Mouse (Mus musculus) MEL (cell line): Measurements from ENCODE around the gene Rab8a. TPM values are rescaled to one million over a fixed set of nuclear protein-coding genes. Genes with fewer than 3 reads are reported as not detected.

ENCODE experiments used
- DNase-seq: peaks from one replicate; pipeline ENCODE4 v3.0.0; 2011; ENCODE audit warnings: low read depth, low spot score
- H3K27ac ChIP-seq: 2 replicates; pipeline ENCODE4 v1.5.1; 2012; ENCODE audit warnings: low read depth, mild to moderate bottlenecking, control low read depth, low read length, moderate library complexity; ENCODE audit not compliant: control insufficient read depth
- H3K27me3 ChIP-seq, 2 experiments: fragments of 150-350 bp in 1 of 2; sonication (generic) in 1 of 2; 2 replicates each; pipeline ENCODE4 v1.6.1; 2012; ENCODE audit warnings: low read length in 2 of 2, mild to moderate bottlenecking in 2 of 2, improper control_type of control experiment in 1 of 2, moderate library complexity in 1 of 2; ENCODE audit not compliant: insufficient read depth in 2 of 2, control insufficient read depth in 1 of 2
- H3K36me3 ChIP-seq, 2 experiments: 2 replicates each; pipeline ENCODE4 v1.6.1; 2012 to 2014; ENCODE audit warnings: low read length in 2 of 2, improper control_type of control experiment in 1 of 2, inconsistent platforms in 1 of 2, mild to moderate bottlenecking in 1 of 2; ENCODE audit not compliant: insufficient read depth in 2 of 2, control insufficient read depth in 1 of 2
- H3K4me1 ChIP-seq, 2 experiments: fragments of 150-350 bp in 1 of 2; sonication (generic) in 1 of 2; 2 replicates each; pipeline ENCODE4 v1.6.1; 2012; ENCODE audit warnings: low read length in 2 of 2, improper control_type of control experiment in 1 of 2, mild to moderate bottlenecking in 1 of 2; ENCODE audit not compliant: insufficient read depth in 2 of 2, control insufficient read depth in 1 of 2
- H3K4me3 ChIP-seq, 2 experiments: fragments of 150-350 bp in 1 of 2; sonication (generic) in 1 of 2; 2 replicates each; pipeline ENCODE4 v1.5.1; 2012; ENCODE audit warnings: low read depth in 2 of 2, low read length in 2 of 2, mild to moderate bottlenecking in 2 of 2, moderate library complexity in 2 of 2, control low read depth in 1 of 2, improper control_type of control experiment in 1 of 2; ENCODE audit not compliant: control insufficient read depth in 1 of 2, insufficient read depth in 1 of 2
- H3K79me2 ChIP-seq: 2 replicates; pipeline ENCODE4 v1.6.1; 2012; ENCODE audit warnings: mild to moderate bottlenecking, low read length, moderate library complexity; ENCODE audit not compliant: control insufficient read depth, poor library complexity, insufficient read depth
- H3K9ac ChIP-seq: 2 replicates; pipeline ENCODE4 v1.6.1; 2012; ENCODE audit warnings: low read depth, mild to moderate bottlenecking, control low read depth, low read length, moderate library complexity; ENCODE audit not compliant: control insufficient read depth, poor library complexity, severe bottlenecking
- H3K9me3 ChIP-seq: fragments of 150-350 bp; sonication (generic); replicated peaks from 2 replicates; pipeline ENCODE4 v1.6.1; 2012; ENCODE audit warnings: mild to moderate bottlenecking, low read length, improper control_type of control experiment, moderate library complexity; ENCODE audit not compliant: insufficient read depth
- BHLHE40 ChIP-seq: IDR thresholded peaks from 2 replicates; pipeline ENCODE4 v1.6.1; 2012; ENCODE audit warnings: low read depth, mild to moderate bottlenecking, inconsistent platforms, low read length, improper control_type of control experiment, borderline replicate concordance
- CHD1 ChIP-seq: IDR thresholded peaks from 2 replicates; pipeline ENCODE4 v1.6.1; 2012; ENCODE audit warnings: low read depth, mild to moderate bottlenecking, inconsistent platforms, low read length, improper control_type of control experiment
- CHD2 ChIP-seq: IDR thresholded peaks from 2 replicates; pipeline ENCODE4 v1.6.1; 2011; ENCODE audit warnings: low read length, improper control_type of control experiment
- CTCF ChIP-seq, 3 experiments: IDR thresholded peaks in 2 of 3; conservative IDR thresholded peaks in 1 of 3; 2 replicates each; pipeline ENCODE4 v1.5.1; 2011 to 2012; ENCODE audit warnings: low read length in 3 of 3, low read depth in 2 of 3, mild to moderate bottlenecking in 2 of 3, improper control_type of control experiment in 1 of 3, inconsistent platforms in 1 of 3, mixed read lengths in 1 of 3, moderate library complexity in 1 of 3; ENCODE audit not compliant: control insufficient read depth in 1 of 3, insufficient read depth in 1 of 3, poor library complexity in 1 of 3, severe bottlenecking in 1 of 3
- E2F4 ChIP-seq: IDR thresholded peaks from 2 replicates; pipeline ENCODE4 v1.6.1; 2011; ENCODE audit warnings: low read depth, low read length, improper control_type of control experiment, borderline replicate concordance
- ELF1 ChIP-seq: IDR thresholded peaks from 2 replicates; pipeline ENCODE4 v1.6.1; 2014; ENCODE audit warnings: low read depth, mild to moderate bottlenecking, inconsistent platforms, low read length, improper control_type of control experiment, moderate library complexity
- EP300 ChIP-seq, 2 experiments: IDR thresholded peaks; 2 replicates each; pipeline ENCODE4 v1.6.1; 2011; ENCODE audit warnings: improper control_type of control experiment in 2 of 2, low read length in 2 of 2, low read depth in 1 of 2, mild to moderate bottlenecking in 1 of 2
- ETS1 ChIP-seq: IDR thresholded peaks from 2 replicates; pipeline ENCODE4 v1.6.1; 2012; ENCODE audit warnings: low read depth, mild to moderate bottlenecking, inconsistent platforms, low read length, improper control_type of control experiment, moderate library complexity
- GABPA ChIP-seq: IDR thresholded peaks from 2 replicates; pipeline ENCODE4 v1.6.1; 2012; ENCODE audit warnings: low read depth, mild to moderate bottlenecking, inconsistent platforms, low read length, improper control_type of control experiment, moderate library complexity
- HCFC1 ChIP-seq: IDR thresholded peaks from 2 replicates; pipeline ENCODE4 v1.6.1; 2012; ENCODE audit warnings: low read depth, mild to moderate bottlenecking, inconsistent platforms, low read length, improper control_type of control experiment, moderate library complexity
- KAT2A ChIP-seq: conservative IDR thresholded peaks from 2 replicates; pipeline ENCODE4 v1.6.1; 2012; ENCODE audit warnings: low read depth, low read length, improper control_type of control experiment, inconsistent platforms
- MAFK ChIP-seq: IDR thresholded peaks from 2 replicates; pipeline ENCODE4 v1.6.1; 2011; ENCODE audit warnings: low read depth, mild to moderate bottlenecking, low read length, improper control_type of control experiment, borderline replicate concordance
- MAX ChIP-seq: IDR thresholded peaks from 2 replicates; pipeline ENCODE4 v1.6.1; 2011; ENCODE audit warnings: low read length, improper control_type of control experiment
- MEF2A ChIP-seq: IDR thresholded peaks from 2 replicates; pipeline ENCODE4 v1.6.1; 2014; ENCODE audit warnings: low read depth, mild to moderate bottlenecking, inconsistent platforms, low read length, improper control_type of control experiment; ENCODE audit not compliant: poor library complexity, insufficient replicate concordance, severe bottlenecking; ENCODE audit errors: extremely low read depth
- NELFE ChIP-seq: IDR thresholded peaks from 2 replicates; pipeline ENCODE4 v1.6.1; 2011; ENCODE audit warnings: low read depth, low read length, improper control_type of control experiment
- NRF1 ChIP-seq: IDR thresholded peaks from 2 replicates; pipeline ENCODE4 v1.6.1; 2014; ENCODE audit warnings: low read depth, mild to moderate bottlenecking, inconsistent platforms, low read length, improper control_type of control experiment, moderate library complexity; ENCODE audit not compliant: poor library complexity, insufficient read depth, severe bottlenecking
- POLR2AphosphoS2 ChIP-seq: IDR thresholded peaks from 2 replicates; pipeline ENCODE4 v1.6.1; 2011; ENCODE audit warnings: low read length, improper control_type of control experiment
- POLR2AphosphoS5 ChIP-seq: IDR thresholded peaks from 2 replicates; pipeline ENCODE4 v1.6.1; 2012; ENCODE audit warnings: low read depth, borderline replicate concordance, mild to moderate bottlenecking, inconsistent platforms, low read length, moderate library complexity, mixed read lengths
- RAD21 ChIP-seq: IDR thresholded peaks from 2 replicates; pipeline ENCODE4 v1.6.1; 2011; ENCODE audit warnings: mild to moderate bottlenecking, low read depth, low read length, improper control_type of control experiment
- RCOR1 ChIP-seq: IDR thresholded peaks from 2 replicates; pipeline ENCODE4 v1.6.1; 2012; ENCODE audit warnings: low read depth, mild to moderate bottlenecking, inconsistent platforms, low read length, improper control_type of control experiment
- SIN3A ChIP-seq: IDR thresholded peaks from 2 replicates; pipeline ENCODE4 v1.6.1; 2012; ENCODE audit warnings: low read length, improper control_type of control experiment, inconsistent platforms
- SMC3 ChIP-seq: IDR thresholded peaks from 2 replicates; pipeline ENCODE4 v1.6.1; 2011; ENCODE audit warnings: low read depth, low read length, improper control_type of control experiment
- TAL1 ChIP-seq: IDR thresholded peaks from 2 replicates; pipeline ENCODE4 v1.6.1; 2012; ENCODE audit warnings: mild to moderate bottlenecking, inconsistent platforms, low read length, moderate library complexity, mixed read lengths
- TBP ChIP-seq: IDR thresholded peaks from 2 replicates; pipeline ENCODE4 v1.8.0; 2011; ENCODE audit warnings: low read depth, low read length, improper control_type of control experiment
- TCF12 ChIP-seq: IDR thresholded peaks from 2 replicates; pipeline ENCODE4 v1.6.1; 2014; ENCODE audit warnings: low read depth, mild to moderate bottlenecking, inconsistent platforms, low read length, improper control_type of control experiment, moderate library complexity
- UBTF ChIP-seq: IDR thresholded peaks from 2 replicates; pipeline ENCODE4 v1.6.1; 2012; ENCODE audit warnings: low read depth, mild to moderate bottlenecking, inconsistent platforms, low read length, improper control_type of control experiment, moderate library complexity, borderline replicate concordance; ENCODE audit not compliant: insufficient read depth
- USF2 ChIP-seq, 2 experiments: IDR thresholded peaks; 2 replicates each; pipeline ENCODE4 v1.6.1; 2011 to 2012; ENCODE audit warnings: improper control_type of control experiment in 2 of 2, low read length in 2 of 2, borderline replicate concordance in 1 of 2, inconsistent platforms in 1 of 2, low read depth in 1 of 2, mild to moderate bottlenecking in 1 of 2; ENCODE audit not compliant: insufficient read depth in 1 of 2
- ZC3H11A ChIP-seq: IDR thresholded peaks from 2 replicates; pipeline ENCODE4 v1.6.1; 2012; ENCODE audit warnings: low read depth, mild to moderate bottlenecking, inconsistent platforms, low read length, improper control_type of control experiment
- ZMIZ1 ChIP-seq: IDR thresholded peaks from 2 replicates; pipeline ENCODE4 v1.6.1; 2012; ENCODE audit warnings: low read depth, mild to moderate bottlenecking, inconsistent platforms, low read length, improper control_type of control experiment, moderate library complexity
- ZNF384 ChIP-seq: IDR thresholded peaks from 2 replicates; pipeline ENCODE4 v1.6.1; 2012; ENCODE audit warnings: low read depth, mild to moderate bottlenecking, inconsistent platforms, low read length, improper control_type of control experiment
- polyA plus RNA-seq, 2 experiments: library from polyadenylated mRNA; stranded (reverse) in 1 of 2; unstranded in 1 of 2; fragments of >175 nt in 1 of 2; fragments of >200 nt in 1 of 2; gene quantifications; 2 replicates each; pipeline versions ENCODE4 v1.2.1 to v1.2.4; 2012; ENCODE audit warnings: low replicate concordance in 2 of 2, low read depth in 1 of 2; ENCODE audit not compliant: insufficient read length in 2 of 2, insufficient read depth in 1 of 2, missing spikeins in 1 of 2
- total RNA-seq: library from RNA; depleted of rRNA; stranded (reverse); fragments of 300-350 nt; gene quantifications from 2 replicates; pipeline ENCODE4 v1.2.3, GENCODE M21; 2012

Gene Rab8a
- total and polyA plus RNA-seq, 3 experiments, result 97.4 to 139 TPM; not detected in 1

DNA sequence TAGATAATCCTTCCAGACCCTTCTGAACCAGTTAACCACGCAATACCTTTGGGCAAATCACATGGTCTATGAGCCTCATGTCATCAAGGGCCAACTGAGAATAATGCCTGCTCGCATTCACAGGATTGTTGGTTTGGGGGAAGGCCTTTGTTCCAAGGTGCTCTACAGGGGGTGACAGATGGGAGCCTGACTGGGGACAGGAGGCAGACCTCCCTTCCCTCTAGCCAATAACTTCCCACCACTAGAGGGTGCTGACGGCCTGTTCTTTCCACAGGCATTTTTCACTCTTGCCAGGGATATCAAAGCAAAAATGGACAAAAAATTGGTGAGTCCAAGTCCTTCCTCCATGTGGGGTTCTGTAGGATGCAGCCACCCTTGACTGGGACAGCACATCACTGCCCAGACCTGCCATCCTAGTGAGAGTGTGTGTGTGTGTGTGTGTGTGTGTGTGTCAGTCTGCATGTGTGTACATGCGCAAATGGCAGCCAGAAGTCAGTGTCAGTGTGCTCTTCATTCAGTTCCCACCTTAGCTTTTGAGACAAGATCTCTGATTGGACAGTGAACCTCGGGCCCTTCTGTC lies 16.4 kb downstream of the Rab8a start:
- DNase-seq, result peak; percentile 64

DNA sequence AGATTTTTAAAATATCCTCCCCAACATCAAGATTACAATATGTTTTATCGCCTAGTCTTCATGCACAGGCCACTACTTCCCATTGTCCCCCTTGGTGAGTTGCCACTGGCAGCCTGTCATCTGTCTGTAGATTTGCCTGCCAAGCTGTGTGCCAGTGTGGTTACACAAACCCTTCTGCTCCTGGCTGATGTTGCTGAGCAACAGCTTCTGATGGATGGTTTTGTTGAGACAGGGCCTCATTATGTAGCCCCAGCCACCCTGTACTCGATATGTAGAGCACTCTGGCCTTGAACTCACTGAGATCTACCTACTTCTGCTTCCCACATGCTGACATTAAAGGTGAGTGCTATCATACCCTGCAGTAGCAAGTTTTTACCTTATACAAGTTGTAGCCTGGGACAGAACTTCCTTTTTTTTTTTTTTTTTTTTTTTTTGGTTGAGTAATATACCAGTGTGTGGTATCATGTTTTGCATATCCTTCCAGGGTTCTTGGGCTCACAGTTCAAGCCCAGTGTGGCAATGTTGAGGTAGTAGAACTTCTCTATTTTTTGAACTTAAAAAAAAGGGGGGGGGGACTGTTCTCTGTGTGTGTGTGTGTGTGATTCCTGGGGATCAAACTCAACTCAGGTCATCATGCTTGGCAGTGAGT lies 22.7 kb downstream of the Rab8a start:
- DNase-seq, result peak; percentile 73
- Histone ChIP-seq H3K79me2 (no peaks in the 10 kb centered on the region), H3K4me3 (no peak overlapping the region), H3K9ac (no peak overlapping the region), H3K4me1 (peaks cover 0 to 4% of the 10 kb centered on the region in 2 experiments; a peak in 2 of 4 replicates), H3K9me3 (no peaks in the 10 kb centered on the region), H3K27ac (no peak overlapping the region), H3K36me3 (peaks cover 0 to 3% of the 10 kb centered on the region in 2 experiments; a peak in 2 of 4 replicates), H3K27me3 (no peaks in the 10 kb centered on the region)
- TF ChIP-seq ZC3H11A (no peak), E2F4 (no peak), MAFK (no peak), RAD21 (no peak), EP300 (IDR thresholded peaks at IDR 0.05; ENCODE audit: low read depth in 1 of 2, low read length in 2 of 2) (peak in 1 of 2 experiments; percentile 36; a peak in 1 of 4 replicates), NRF1 (no peak), MEF2A (no peak), HCFC1 (no peak), SIN3A (no peak), ETS1 (no peak; the same call in 1 of the 2 replicates), CHD1 (no peak), ELF1 (no peak), RCOR1 (no peak), TAL1 (no peak), POLR2AphosphoS5 (no peak), NELFE (no peak), CHD2 (no peak), POLR2AphosphoS2 (no peak), GABPA (no peak), MAX (no peak), ZNF384 (peak; percentile 99), TCF12 (no peak), TBP (0 out of 2 replicates have a peak, but pooled peaks have one; percentile 33), ZMIZ1 (no peak), KAT2A (no peak), UBTF (no peak)

More for the DNA sequence above, 16.4 kb downstream of the Rab8a start:
- TF ChIP-seq CTCF (IDR thresholded peaks at IDR 0.05 in 2 of 3, conservative IDR thresholded peaks at IDR 0.05 in 1 of 3; ENCODE audit: control insufficient read depth in 1 of 3, insufficient read depth in 1 of 3, low read depth in 2 of 3, low read length in 3 of 3, poor library complexity in 1 of 3, severe bottlenecking in 1 of 3) (peak; percentile 45 to 66 (median 63)), RAD21 (peak; percentile 59), ZC3H11A (0 out of 2 replicates have a peak, but pooled peaks have one; percentile 41), NRF1 (no peak), USF2 (IDR thresholded peaks at IDR 0.05; ENCODE audit: borderline replicate concordance in 1 of 2, insufficient read depth in 1 of 2, low read depth in 1 of 2, low read length in 2 of 2) (no peak), E2F4 (no peak), BHLHE40 (no peak), SMC3 (peak; percentile 58)
- Histone ChIP-seq H3K36me3 (peaks cover 0 to 3% of the 10 kb centered on the region in 2 experiments; a peak in 1 of 4 replicates), H3K27me3 (no peaks in the 10 kb centered on the region), H3K9ac (no peak overlapping the region), H3K9me3 (no peaks in the 10 kb centered on the region), H3K4me3 (no peak overlapping the region), H3K79me2 (no peaks in the 10 kb centered on the region), H3K4me1 (no peaks in the 10 kb centered on the region; a peak in 1 of 4 replicates), H3K27ac (no peak overlapping the region)
